Mouse (Mus musculus): Measurements from ENCODE around the gene Maml3. TPM values are rescaled to one million over a fixed set of nuclear protein-coding genes. Genes with fewer than 3 reads are reported as not detected.

Gene Maml3
- polyA plus RNA-seq, 1 experiment from 2014 or later, result 8.5 TPM

DNA sequence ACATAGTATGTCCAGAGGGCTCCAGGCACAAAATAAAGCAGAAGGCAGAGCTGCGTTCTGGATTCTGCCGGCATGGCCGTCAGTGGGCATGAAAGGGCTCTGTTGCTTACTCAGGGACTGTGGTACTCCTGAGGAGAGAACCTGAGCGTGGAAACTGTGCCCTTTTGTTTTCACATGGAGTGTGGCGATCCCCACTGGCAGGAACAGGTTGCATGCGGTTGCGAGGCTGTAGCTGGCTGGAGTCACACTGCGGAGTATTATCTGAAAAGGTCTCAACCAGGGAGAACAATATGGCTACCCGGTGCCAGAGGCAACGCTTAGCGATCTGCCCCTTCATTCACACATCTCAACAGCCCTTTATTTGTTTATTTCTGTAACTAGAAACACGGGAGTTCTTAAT lies 353.4 kb downstream of the Maml3 start:
- H3K9ac ChIP-seq (ENCODE audit: low read length), result no peak overlapping the region; the same call in 1 of the 2 replicates
- H3K4me3 ChIP-seq (ENCODE audit: low read length), result no peak overlapping the region
- H3K4me2 ChIP-seq (ENCODE audit: low read depth, low read length), result no peak overlapping the region
- peaks cover 36% of the 10 kb centered on the region for H3K4me1 ChIP-seq (replicated peaks; ENCODE audit: control insufficient read depth, insufficient read depth, low read length)
- no peak for ATAC-seq (ENCODE audit: low read depth)
- H3K27me3 ChIP-seq (ENCODE audit: control insufficient read depth, insufficient read depth, low read depth, low read length), result no peaks in the 10 kb centered on the region
- no peaks in the 10 kb centered on the region for H3K36me3 ChIP-seq (ENCODE audit: control insufficient read depth, insufficient read depth, low read length)
- peak overlapping the region; percentile 89 for H3K27ac ChIP-seq (ENCODE audit: low read length)
- WGBS, result 60% methylated on average over 12 of the region's 12 CpGs
- no peaks in the 10 kb centered on the region for H3K9me3 ChIP-seq (ENCODE audit: control insufficient read depth, low read length)

DNA sequence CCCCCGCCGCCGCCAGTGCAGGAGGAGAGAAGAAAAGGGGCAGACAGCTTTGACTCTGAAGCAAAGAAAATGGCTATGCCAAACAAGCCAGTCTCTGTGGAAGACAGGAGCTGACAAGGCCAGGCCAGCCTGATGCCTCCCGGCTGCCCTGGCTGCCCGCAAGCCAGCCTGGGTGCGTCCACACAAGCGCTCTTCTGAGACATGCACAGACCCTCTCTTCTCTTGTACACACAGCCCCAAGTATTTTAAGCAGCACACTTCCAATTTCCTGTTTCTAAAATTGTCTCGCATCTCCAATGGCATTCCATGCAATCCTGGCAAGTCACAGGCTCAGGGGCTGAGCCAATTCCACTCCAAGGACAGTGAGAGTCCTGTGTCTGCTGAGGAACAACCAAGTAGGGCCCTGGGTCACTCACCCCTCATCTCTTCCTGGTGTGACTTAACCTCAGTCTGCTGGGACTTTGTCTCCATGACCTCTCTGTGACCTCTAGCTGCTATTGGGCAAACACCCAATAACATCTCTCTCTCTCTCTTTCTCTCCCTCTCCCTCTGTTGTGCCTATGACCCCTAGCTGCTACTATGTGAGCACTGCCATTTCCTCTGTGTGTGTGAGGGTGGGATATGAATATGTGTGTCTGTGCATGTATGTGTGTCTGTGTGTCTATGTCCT lies 354.9 kb downstream of the Maml3 start:
- H3K27ac ChIP-seq (ENCODE audit: low read length), result peak overlapping the region; percentile 89
- no peaks in the 10 kb centered on the region for H3K27me3 ChIP-seq (ENCODE audit: control insufficient read depth, insufficient read depth, low read depth, low read length)
- H3K4me2 ChIP-seq (ENCODE audit: low read depth, low read length), result no peak overlapping the region
- peak; percentile 96 for ATAC-seq (ENCODE audit: low read depth)
- no peak overlapping the region for H3K4me3 ChIP-seq (ENCODE audit: low read length)
- no peaks in the 10 kb centered on the region for H3K36me3 ChIP-seq (ENCODE audit: control insufficient read depth, insufficient read depth, low read length)
- 12% methylated on average over 8 of the region's 8 CpGs for WGBS
- H3K4me1 ChIP-seq (replicated peaks; ENCODE audit: control insufficient read depth, insufficient read depth, low read length), result peaks cover 42% of the 10 kb centered on the region
- H3K9me3 ChIP-seq (ENCODE audit: control insufficient read depth, low read length), result no peaks in the 10 kb centered on the region
- H3K9ac ChIP-seq (ENCODE audit: low read length), result peak overlapping the region; percentile 29; the same call in 1 of the 2 replicates

DNA sequence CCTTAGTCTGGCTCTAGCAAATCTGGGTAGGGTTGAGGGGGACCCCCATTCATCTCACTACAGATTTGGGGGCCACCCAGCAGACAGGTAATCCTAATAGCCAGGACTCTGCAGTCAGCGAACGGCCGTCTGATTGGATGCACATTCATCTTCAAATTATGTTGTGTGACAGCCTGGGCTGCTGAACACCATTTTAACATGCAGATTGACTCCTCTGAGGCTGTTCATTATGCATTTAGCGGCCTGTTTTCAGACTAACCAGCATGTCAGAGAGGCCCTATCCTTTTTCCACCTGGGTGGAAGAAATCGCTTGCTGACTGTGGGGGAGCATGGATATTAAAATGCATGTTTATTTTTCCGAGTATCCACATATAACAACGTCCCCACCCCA lies 355.5 kb downstream of the Maml3 start:
- ATAC-seq (ENCODE audit: low read depth), result no peak
- peaks cover 47% of the 10 kb centered on the region for H3K4me1 ChIP-seq (replicated peaks; ENCODE audit: control insufficient read depth, insufficient read depth, low read length)
- H3K4me2 ChIP-seq (ENCODE audit: low read depth, low read length), result no peak overlapping the region
- H3K27me3 ChIP-seq (ENCODE audit: control insufficient read depth, insufficient read depth, low read depth, low read length), result no peaks in the 10 kb centered on the region
- no peak overlapping the region for H3K4me3 ChIP-seq (ENCODE audit: low read length)
- WGBS, result 28% methylated on average over 7 of the region's 7 CpGs
- H3K9me3 ChIP-seq (ENCODE audit: control insufficient read depth, low read length), result no peaks in the 10 kb centered on the region
- H3K27ac ChIP-seq (ENCODE audit: low read length), result peak overlapping the region; percentile 89
- no peaks in the 10 kb centered on the region for H3K36me3 ChIP-seq (ENCODE audit: control insufficient read depth, insufficient read depth, low read length)
- peak overlapping the region; percentile 29; the same call in 1 of the 2 replicates for H3K9ac ChIP-seq (ENCODE audit: low read length)

DNA sequence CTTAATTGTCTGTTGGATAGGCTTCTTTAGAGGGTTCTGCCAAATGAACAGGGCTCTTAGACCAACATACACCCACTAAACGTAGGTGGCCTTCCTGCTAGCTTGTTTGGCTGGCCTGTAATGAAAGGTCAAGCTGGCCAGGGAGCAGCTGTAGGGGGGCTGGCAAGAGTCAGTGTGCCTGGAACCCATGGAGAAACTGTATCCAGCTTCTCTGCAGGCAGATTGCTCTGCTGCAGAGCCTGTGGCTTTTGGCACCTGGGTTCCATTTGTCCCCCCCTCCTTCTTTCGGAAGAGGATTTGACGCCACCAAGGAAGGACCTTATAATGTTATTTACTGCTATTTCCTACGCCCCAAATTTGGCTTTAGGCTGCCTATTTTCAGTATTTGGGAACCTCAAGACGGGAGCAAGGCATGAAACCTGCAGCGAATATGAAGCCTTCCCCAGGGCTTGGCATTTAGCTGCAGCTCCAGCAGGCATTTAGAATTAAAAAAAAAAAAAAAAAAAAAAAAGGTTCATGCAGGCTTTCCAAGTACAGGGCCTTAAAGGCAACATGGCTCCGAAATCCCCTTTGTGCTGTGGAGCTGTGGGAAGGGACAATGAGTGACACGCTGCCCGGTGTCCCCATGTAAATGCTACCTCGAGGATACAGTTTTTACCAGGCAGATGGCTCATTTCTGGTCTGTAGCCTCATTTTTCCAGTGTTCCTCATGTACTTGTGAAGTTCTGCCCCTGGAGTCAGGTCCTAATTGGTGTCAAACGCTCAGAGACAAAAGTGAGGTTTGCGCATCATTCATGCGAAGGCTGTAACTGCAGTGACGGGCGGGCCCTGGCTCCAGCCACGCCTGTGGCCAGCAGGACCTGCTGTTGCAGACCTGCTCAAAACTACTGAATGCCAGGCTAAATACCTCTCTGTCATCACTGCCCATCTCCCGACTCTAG lies 356.2 kb downstream of the Maml3 start:
- no peak for ATAC-seq (ENCODE audit: low read depth)
- peaks cover 51% of the 10 kb centered on the region for H3K4me1 ChIP-seq (replicated peaks; ENCODE audit: control insufficient read depth, insufficient read depth, low read length)
- 80% methylated on average over 17 of the region's 17 CpGs for WGBS
- no peaks in the 10 kb centered on the region for H3K9me3 ChIP-seq (ENCODE audit: control insufficient read depth, low read length)
- no peaks in the 10 kb centered on the region for H3K36me3 ChIP-seq (ENCODE audit: control insufficient read depth, insufficient read depth, low read length)
- no peaks in the 10 kb centered on the region for H3K27me3 ChIP-seq (ENCODE audit: control insufficient read depth, insufficient read depth, low read depth, low read length)
- H3K4me2 ChIP-seq (ENCODE audit: low read depth, low read length), result no peak overlapping the region
- no peak overlapping the region for H3K4me3 ChIP-seq (ENCODE audit: low read length)
- peak overlapping the region; percentile 29; the same call in 1 of the 2 replicates for H3K9ac ChIP-seq (ENCODE audit: low read length)
- peak overlapping the region; percentile 89 for H3K27ac ChIP-seq (ENCODE audit: low read length)

DNA sequence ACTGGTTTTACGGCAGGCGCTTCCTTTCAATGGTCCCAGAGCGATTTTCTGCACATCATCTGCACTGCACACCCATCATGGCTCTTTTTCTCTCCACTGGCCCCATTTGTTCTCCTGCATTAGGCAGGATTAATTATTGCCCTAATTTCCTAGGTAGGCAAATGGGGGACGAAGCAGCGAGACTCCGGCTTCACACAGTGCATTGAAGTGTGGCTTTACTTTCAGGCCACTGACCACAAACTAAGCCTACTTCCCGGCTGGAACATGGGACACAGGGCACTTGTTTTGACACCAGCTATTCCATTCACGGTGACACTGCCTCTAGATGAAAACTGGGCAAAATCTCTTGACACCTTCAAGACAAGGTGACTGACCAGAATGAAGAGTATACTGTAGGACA lies 358.1 kb downstream of the Maml3 start:
- 93% methylated on average over 8 of the region's 8 CpGs for WGBS
- Histone ChIP-seq H3K4me2 (ENCODE audit: low read depth, low read length) (no peak overlapping the region), H3K4me1 (replicated peaks; ENCODE audit: control insufficient read depth, insufficient read depth, low read length) (peaks cover 51% of the 10 kb centered on the region), H3K9ac (ENCODE audit: low read length) (no peak overlapping the region), H3K36me3 (ENCODE audit: control insufficient read depth, insufficient read depth, low read length) (no peaks in the 10 kb centered on the region), H3K4me3 (ENCODE audit: low read length) (no peak overlapping the region), H3K9me3 (ENCODE audit: control insufficient read depth, low read length) (no peaks in the 10 kb centered on the region), H3K27me3 (ENCODE audit: control insufficient read depth, insufficient read depth, low read depth, low read length) (no peaks in the 10 kb centered on the region), H3K27ac (ENCODE audit: low read length) (no peak overlapping the region)
- ATAC-seq (ENCODE audit: low read depth), result no peak

DNA sequence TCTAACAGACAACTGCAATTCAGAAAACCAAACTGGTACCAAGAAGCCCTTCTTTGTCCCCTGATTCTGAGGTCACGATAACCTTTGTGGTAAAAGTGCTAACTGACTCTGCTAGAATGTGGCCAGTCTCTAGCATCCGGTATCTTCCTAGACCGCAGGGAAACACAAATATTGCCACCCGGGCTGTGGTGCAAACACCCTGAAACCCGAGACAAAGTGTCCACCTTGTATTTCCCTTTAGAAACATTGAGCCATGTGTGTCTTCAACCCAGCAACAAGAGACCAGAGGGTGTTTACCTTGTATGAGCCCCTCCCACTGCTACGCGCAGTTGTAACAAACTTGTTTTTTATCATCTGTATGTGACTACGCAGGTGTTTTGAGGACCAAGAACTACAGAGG lies 359.7 kb downstream of the Maml3 start:
- Histone ChIP-seq H3K4me3 (ENCODE audit: low read length) (no peak overlapping the region), H3K4me2 (ENCODE audit: low read depth, low read length) (no peak overlapping the region), H3K27ac (ENCODE audit: low read length) (peak overlapping the region; percentile 78; the same call in 1 of the 2 replicates), H3K4me1 (replicated peaks; ENCODE audit: control insufficient read depth, insufficient read depth, low read length) (peaks cover 42% of the 10 kb centered on the region), H3K9me3 (ENCODE audit: control insufficient read depth, low read length) (no peaks in the 10 kb centered on the region), H3K27me3 (ENCODE audit: control insufficient read depth, insufficient read depth, low read depth, low read length) (no peaks in the 10 kb centered on the region), H3K9ac (ENCODE audit: low read length) (no peak overlapping the region), H3K36me3 (ENCODE audit: control insufficient read depth, insufficient read depth, low read length) (no peaks in the 10 kb centered on the region)
- no peak for ATAC-seq (ENCODE audit: low read depth)
- WGBS, result 70% methylated on average over 8 of the region's 8 CpGs

DNA sequence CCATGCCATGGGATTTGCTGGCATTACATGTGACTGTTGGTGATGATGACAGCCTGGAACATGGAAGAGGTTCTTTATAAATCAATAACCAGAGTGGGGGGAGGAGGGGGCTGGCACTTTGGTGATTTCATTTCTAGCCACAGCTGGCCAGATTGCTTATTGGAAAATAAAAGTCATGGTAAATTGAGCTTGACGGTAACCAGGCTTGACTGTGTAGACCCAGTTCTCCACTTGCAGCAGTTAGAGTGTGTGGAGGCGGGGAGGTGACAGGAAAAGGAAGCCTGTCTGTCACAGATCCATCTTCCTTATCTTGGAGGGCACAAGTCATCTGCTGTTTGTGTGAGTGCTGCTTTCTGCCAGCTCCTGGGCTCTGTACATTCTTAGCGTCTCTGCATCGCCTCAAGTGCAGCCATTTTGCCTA lies 360.5 kb downstream of the Maml3 start:
- Histone ChIP-seq H3K4me2 (ENCODE audit: low read depth, low read length) (no peak overlapping the region), H3K27ac (ENCODE audit: low read length) (peak overlapping the region; percentile 78), H3K4me3 (ENCODE audit: low read length) (no peak overlapping the region), H3K9me3 (ENCODE audit: control insufficient read depth, low read length) (no peaks in the 10 kb centered on the region), H3K4me1 (replicated peaks; ENCODE audit: control insufficient read depth, insufficient read depth, low read length) (peaks cover 35% of the 10 kb centered on the region), H3K9ac (ENCODE audit: low read length) (no peak overlapping the region), H3K27me3 (ENCODE audit: control insufficient read depth, insufficient read depth, low read depth, low read length) (no peaks in the 10 kb centered on the region), H3K36me3 (ENCODE audit: control insufficient read depth, insufficient read depth, low read length) (no peaks in the 10 kb centered on the region)
- WGBS, result 16% methylated on average over 4 of the region's 4 CpGs
- ATAC-seq (ENCODE audit: low read depth), result peak; percentile 74

DNA sequence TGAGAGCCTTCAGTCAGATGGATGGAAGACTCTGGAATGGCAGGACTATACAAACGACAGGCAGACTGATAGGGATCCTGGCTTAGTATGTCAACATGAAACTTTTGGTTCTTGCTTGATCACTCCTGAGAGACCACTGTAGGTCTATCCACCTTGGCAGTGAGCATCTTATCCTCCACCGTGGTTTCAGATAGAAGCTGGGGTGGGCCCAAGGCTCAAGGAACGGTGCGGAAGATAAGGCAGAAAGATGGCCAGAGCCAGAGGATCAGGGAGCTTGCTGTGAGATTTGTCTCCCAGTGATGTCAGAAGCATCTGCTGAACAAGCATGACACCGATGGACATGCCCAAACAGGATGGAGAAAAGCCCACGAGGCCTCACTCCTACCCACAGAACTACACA lies 362.5 kb downstream of the Maml3 start:
- no peak overlapping the region for H3K4me2 ChIP-seq (ENCODE audit: low read depth, low read length)
- no peak overlapping the region for H3K27ac ChIP-seq (ENCODE audit: low read length)
- no peaks in the 10 kb centered on the region for H3K36me3 ChIP-seq (ENCODE audit: control insufficient read depth, insufficient read depth, low read length)
- peaks cover 34% of the 10 kb centered on the region for H3K4me1 ChIP-seq (replicated peaks; ENCODE audit: control insufficient read depth, insufficient read depth, low read length)
- ATAC-seq (ENCODE audit: low read depth), result no peak
- no peaks in the 10 kb centered on the region for H3K27me3 ChIP-seq (ENCODE audit: control insufficient read depth, insufficient read depth, low read depth, low read length)
- H3K9ac ChIP-seq (ENCODE audit: low read length), result no peak overlapping the region
- H3K4me3 ChIP-seq (ENCODE audit: low read length), result no peak overlapping the region
- no peaks in the 10 kb centered on the region for H3K9me3 ChIP-seq (ENCODE audit: control insufficient read depth, low read length)
- 86% methylated on average over 6 of the region's 6 CpGs for WGBS

DNA sequence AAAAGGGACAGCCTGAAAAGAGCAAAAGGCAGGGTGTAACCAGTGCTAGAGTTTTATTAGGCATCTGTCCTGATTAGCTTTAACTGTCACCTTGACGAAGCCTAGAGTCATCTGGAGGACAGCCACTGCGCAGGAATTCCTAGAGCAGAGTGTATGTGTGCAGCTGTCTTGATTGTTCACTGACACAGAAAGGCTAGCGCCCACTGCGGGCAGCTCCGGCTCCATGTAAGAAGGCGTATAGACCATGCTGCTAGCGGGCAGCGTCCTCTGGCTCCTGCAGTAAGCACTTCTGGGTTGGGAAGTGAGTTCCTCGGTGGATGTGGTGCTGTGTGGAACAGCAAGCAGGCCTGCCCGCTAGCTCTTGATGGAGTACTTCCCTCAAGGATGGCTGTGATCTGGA lies 363.1 kb downstream of the Maml3 start:
- 73% methylated on average over 10 of the region's 10 CpGs for WGBS
- H3K4me1 ChIP-seq (replicated peaks; ENCODE audit: control insufficient read depth, insufficient read depth, low read length), result peaks cover 34% of the 10 kb centered on the region
- no peaks in the 10 kb centered on the region for H3K9me3 ChIP-seq (ENCODE audit: control insufficient read depth, low read length)
- H3K27me3 ChIP-seq (ENCODE audit: control insufficient read depth, insufficient read depth, low read depth, low read length), result no peaks in the 10 kb centered on the region
- H3K4me2 ChIP-seq (ENCODE audit: low read depth, low read length), result no peak overlapping the region
- no peak overlapping the region for H3K9ac ChIP-seq (ENCODE audit: low read length)
- H3K36me3 ChIP-seq (ENCODE audit: control insufficient read depth, insufficient read depth, low read length), result no peaks in the 10 kb centered on the region
- no peak overlapping the region for H3K27ac ChIP-seq (ENCODE audit: low read length)
- no peak overlapping the region for H3K4me3 ChIP-seq (ENCODE audit: low read length)
- ATAC-seq (ENCODE audit: low read depth), result 0 out of 2 replicates have a peak, but pooled peaks have one; percentile 23

Measured in lung, embryonic 16.5 days (tissue).